Mouse (Mus musculus) ES-E14 (cell line): ENCODE measurements around the gene Olfr9. TPM values are rescaled to one million over a fixed set of nuclear protein-coding genes. Genes with fewer than 3 reads are reported as not detected.
A peak's percentile ranks its signal among the peaks of the same experiment; 100 is the strongest.

Experiments
- DNase-seq: peaks from one replicate; pipeline ENCODE4 v3.0.0-alpha.2; 2013; ENCODE audit warnings: low read depth, low spot score
- H3K27ac ChIP-seq: 2 replicates; pipeline ENCODE4 v1.5.1; 2012; ENCODE audit warnings: low read depth, mild to moderate bottlenecking, low read length, moderate library complexity, mixed read lengths; ENCODE audit not compliant: poor library complexity, insufficient read depth, severe bottlenecking
- H3K36me3 ChIP-seq: 2 replicates; pipeline ENCODE4 v1.6.1; 2012; ENCODE audit warnings: mild to moderate bottlenecking, low read length, moderate library complexity, mixed read lengths; ENCODE audit not compliant: control insufficient read depth, poor library complexity, insufficient read depth, severe bottlenecking
- H3K4me1 ChIP-seq, 2 experiments: fragments of 150-350 bp in 1 of 2; sonication (generic) in 1 of 2; 2 replicates each; pipeline ENCODE4 v1.6.1; 2012; ENCODE audit warnings: low read length in 2 of 2, mild to moderate bottlenecking in 1 of 2, mixed read lengths in 1 of 2; ENCODE audit not compliant: control insufficient read depth in 2 of 2, insufficient read depth in 2 of 2, poor library complexity in 1 of 2
- H3K4me3 ChIP-seq, 2 experiments: fragments of 150-350 bp in 1 of 2; sonication (generic) in 1 of 2; 2 replicates each; pipeline ENCODE4 v1.5.1; 2012; ENCODE audit warnings: low read length in 2 of 2, low read depth in 1 of 2, mild to moderate bottlenecking in 1 of 2, mixed read lengths in 1 of 2; ENCODE audit not compliant: insufficient read depth in 1 of 2, poor library complexity in 1 of 2, severe bottlenecking in 1 of 2
- H3K9ac ChIP-seq: 2 replicates; pipeline ENCODE4 v1.6.1; 2012; ENCODE audit warnings: low read depth, mild to moderate bottlenecking, low read length, mixed read lengths; ENCODE audit not compliant: poor library complexity, insufficient read depth, severe bottlenecking
- H3K9me3 ChIP-seq: fragments of 150-350 bp; sonication (generic); 2 replicates; pipeline ENCODE4 v1.6.1; 2012; ENCODE audit warnings: low read depth, mild to moderate bottlenecking, low read length; ENCODE audit not compliant: control insufficient read depth, insufficient read depth
- CHD2 ChIP-seq: IDR thresholded peaks from 2 replicates; pipeline ENCODE4 v1.6.1; 2014; ENCODE audit warnings: mild to moderate bottlenecking, low read depth, low read length, inconsistent platforms
- HCFC1 ChIP-seq: IDR thresholded peaks from 2 replicates; pipeline ENCODE4 v1.6.1; 2012; ENCODE audit warnings: low read length, inconsistent platforms, borderline replicate concordance; ENCODE audit not compliant: insufficient read depth
- MAFK ChIP-seq: IDR thresholded peaks from 2 replicates; pipeline ENCODE4 v1.6.1; 2014; ENCODE audit warnings: mild to moderate bottlenecking, low read depth, low read length, inconsistent platforms; ENCODE audit not compliant: insufficient read depth
- ZC3H11A ChIP-seq: IDR thresholded peaks from 2 replicates; pipeline ENCODE4 v1.6.1; 2012; ENCODE audit warnings: low read depth, mild to moderate bottlenecking, inconsistent platforms, low read length, borderline replicate concordance
- ZNF384 ChIP-seq: IDR thresholded peaks from 2 replicates; pipeline ENCODE4 v1.6.1; 2012; ENCODE audit warnings: low read depth, low read length, inconsistent platforms
- in situ Hi-C, 2 experiments: fragments of 600-800 bp; cut with MboI; formaldehyde crosslinking; loops; one replicate each; pipeline ENCODE4 v1.15.1; 2025; ENCODE audit warnings: low sequenced_read_pairs in 2 of 2, inconsistent platforms in 1 of 2; ENCODE audit not compliant: unreplicated experiment in 2 of 2
- total RNA-seq: library from RNA; depleted of rRNA; stranded (reverse); fragments of 300-350 nt; gene quantifications from 2 replicates; pipeline ENCODE4 v1.2.3, GENCODE M21; 2012

Olfr9 gene
- total RNA-seq, 1 experiment = not detected

DNA sequence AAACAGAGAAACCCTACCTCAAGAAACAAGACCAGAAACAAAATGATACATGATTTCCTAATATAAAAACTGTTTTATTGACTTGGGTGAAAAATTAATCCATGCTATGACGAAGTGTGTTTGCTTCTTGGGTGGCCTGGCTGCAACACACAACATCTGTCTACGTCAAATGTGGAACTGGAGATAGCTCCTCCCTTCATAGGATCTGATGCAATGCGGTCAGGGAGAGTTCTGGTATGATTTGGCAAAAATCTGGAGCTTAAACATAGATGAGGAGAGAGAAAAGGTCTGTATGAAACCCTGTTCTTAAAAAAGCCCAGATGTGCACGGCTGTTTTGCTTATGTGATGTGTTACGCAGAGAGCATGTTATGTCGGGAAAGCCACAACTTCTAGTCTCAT, 23.4 kb upstream of the Olfr9 start:
- in situ Hi-C loops = no loop called here
- H3K27ac ChIP-seq = no peak overlapping the region
- no peaks in the 10 kb centered on the region for H3K9me3 ChIP-seq
- no peak overlapping the region for H3K9ac ChIP-seq
- H3K4me3 ChIP-seq = no peak overlapping the region
- no peaks in the 10 kb centered on the region for H3K36me3 ChIP-seq
- TF ChIP-seq ZNF384 (no peak), HCFC1 (no peak), ZC3H11A (no peak), MAFK (no peak), CHD2 (no peak)
- no peak for DNase-seq
- no peaks in the 10 kb centered on the region for H3K4me1 ChIP-seq

DNA sequence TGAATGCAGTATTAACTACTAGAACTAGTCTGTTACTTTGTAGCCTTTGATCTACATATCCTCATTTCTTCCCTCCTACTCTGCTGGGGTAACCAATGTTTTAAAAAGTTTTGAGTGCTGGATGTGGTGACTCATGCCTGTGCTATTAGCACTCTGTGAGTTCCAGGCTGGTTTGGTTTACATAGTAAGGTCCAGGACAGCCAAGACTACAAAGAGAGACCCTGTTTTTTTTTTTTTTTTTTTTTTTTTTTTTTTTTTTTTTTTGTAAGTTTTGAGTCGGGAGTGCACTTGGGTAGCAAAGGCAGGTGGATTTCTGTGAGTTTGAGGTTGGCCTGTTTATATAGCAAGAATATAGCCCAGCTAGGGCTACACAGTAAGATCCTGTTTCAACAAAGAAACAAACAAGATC, 20.9 kb upstream of the Olfr9 start:
- in situ Hi-C loops = no loop called here
- no peak overlapping the region for H3K4me3 ChIP-seq
- DNase-seq = no peak

DNA sequence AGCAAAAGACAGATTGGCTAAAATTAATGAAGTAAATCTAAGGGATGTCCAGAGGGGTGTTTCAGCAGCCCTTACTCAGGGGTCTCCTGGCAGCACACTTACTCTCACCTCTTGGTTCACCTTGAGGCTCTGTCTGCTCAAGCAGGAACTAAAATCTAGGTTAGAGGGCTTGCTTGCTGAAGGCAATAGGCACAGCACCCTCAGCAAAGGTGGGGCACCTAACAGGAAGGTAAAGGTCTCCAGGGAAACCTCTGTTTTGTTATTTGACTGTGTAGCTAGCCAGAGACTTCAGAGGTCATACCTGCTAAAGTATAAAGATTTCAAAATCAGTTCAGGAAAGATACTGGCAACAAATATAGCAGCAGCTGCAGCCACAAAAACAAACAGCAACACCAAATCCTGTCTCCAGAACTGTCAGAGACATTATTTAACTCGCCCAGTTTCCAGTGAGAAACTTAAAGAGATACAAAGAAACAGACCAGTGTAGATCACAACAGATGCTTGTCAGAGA, 18.4 kb upstream of the Olfr9 start:
- no peaks in the 10 kb centered on the region for H3K9me3 ChIP-seq
- no peak overlapping the region for H3K9ac ChIP-seq
- H3K4me3 ChIP-seq = no peak overlapping the region
- H3K36me3 ChIP-seq = no peaks in the 10 kb centered on the region
- in situ Hi-C loops = no loop called here
- TF ChIP-seq MAFK (no peak), CHD2 (no peak), ZNF384 (no peak), ZC3H11A (no peak), HCFC1 (no peak)
- no peak for DNase-seq
- H3K4me1 ChIP-seq = no peaks in the 10 kb centered on the region
- H3K27ac ChIP-seq = no peak overlapping the region

More for the DNA sequence above, 20.9 kb upstream of the Olfr9 start:
- Histone ChIP-seq H3K9ac (no peak overlapping the region), H3K4me1 (no peaks in the 10 kb centered on the region), H3K36me3 (no peaks in the 10 kb centered on the region), H3K9me3 (no peaks in the 10 kb centered on the region), H3K27ac (no peak overlapping the region)
- TF ChIP-seq ZNF384 (peak; percentile 64; the same call in 1 of the 2 replicates), ZC3H11A (no peak)

DNA sequence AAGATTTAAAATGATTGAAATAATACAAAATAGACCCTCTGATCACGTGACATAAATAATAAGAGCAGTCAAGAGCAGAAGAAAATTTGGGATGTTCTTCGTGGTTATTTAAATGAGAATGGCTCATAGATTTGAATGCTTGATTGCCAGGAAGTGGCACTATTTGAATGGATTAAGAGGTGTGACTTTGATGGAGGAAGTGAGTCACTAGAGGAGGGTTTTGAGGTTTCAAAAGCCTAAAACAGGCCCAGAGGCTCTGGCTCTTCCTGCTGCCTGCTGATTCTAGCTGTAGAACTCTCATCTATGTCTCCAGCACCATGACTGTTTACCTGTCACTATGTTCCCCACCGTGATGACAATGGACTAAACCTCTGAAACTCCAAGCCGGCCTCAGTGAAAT, 16.4 kb upstream of the Olfr9 start:
- Histone ChIP-seq H3K27ac (no peak overlapping the region), H3K9ac (no peak overlapping the region), H3K4me1 (no peaks in the 10 kb centered on the region), H3K9me3 (no peaks in the 10 kb centered on the region), H3K4me3 (no peak overlapping the region), H3K36me3 (no peaks in the 10 kb centered on the region)
- TF ChIP-seq ZC3H11A (no peak), HCFC1 (no peak), CHD2 (no peak), MAFK (no peak), ZNF384 (no peak)
- DNase-seq = no peak
- in situ Hi-C loops = no loop called here

DNA sequence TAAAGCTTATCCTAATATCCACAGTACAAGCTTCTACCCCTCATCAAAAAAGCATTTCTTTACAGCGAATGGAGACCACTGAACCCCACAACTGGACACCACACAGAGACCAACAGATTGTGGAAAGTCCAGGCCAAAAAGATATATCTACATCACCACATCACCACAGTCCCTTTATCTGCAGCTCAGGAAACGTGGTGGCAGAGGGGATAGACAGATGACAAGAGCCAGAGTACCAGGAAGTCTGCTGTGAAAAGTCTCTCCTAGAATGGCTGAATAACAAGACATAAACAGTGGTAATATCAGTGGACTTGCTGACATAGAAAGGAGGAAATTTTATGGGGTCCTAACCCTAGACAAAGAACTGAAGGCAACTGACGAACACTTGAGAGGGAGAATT, 12.8 kb upstream of the Olfr9 start:
- no peak overlapping the region for H3K27ac ChIP-seq

More for the DNA sequence above, 12.8 kb upstream of the Olfr9 start:
- in situ Hi-C loops = no loop called here
- H3K4me3 ChIP-seq = no peak overlapping the region
- H3K9ac ChIP-seq = no peak overlapping the region
- no peak for DNase-seq
- no peaks in the 10 kb centered on the region for H3K36me3 ChIP-seq
- no peaks in the 10 kb centered on the region for H3K4me1 ChIP-seq
- TF ChIP-seq ZNF384 (no peak), MAFK (no peak), HCFC1 (no peak), ZC3H11A (no peak), CHD2 (no peak)
- H3K9me3 ChIP-seq = no peaks in the 10 kb centered on the region
